Mouse (Mus musculus): ENCODE results near the gene Slc45a1. TPM values are rescaled to one million over a fixed set of nuclear protein-coding genes. Genes with fewer than 3 reads are reported as not detected.

Gene Slc45a1
- polyA plus RNA-seq, 1 experiment from 2014 or later = not detected

- Histone ChIP-seq H3K9ac (no peak overlapping the region), H3K9me3 (ENCODE audit: low read depth, low read length) (no peaks in the 10 kb centered on the region), H3K27ac (ENCODE audit: low read depth) (no peak overlapping the region), H3K4me1 (ENCODE audit: insufficient read depth) (no peaks in the 10 kb centered on the region), H3K36me3 (ENCODE audit: insufficient read depth) (no peaks in the 10 kb centered on the region), H3K4me3 (ENCODE audit: low read depth, low read length) (no peak overlapping the region), H3K27me3 (ENCODE audit: insufficient read depth, low read length) (no peaks in the 10 kb centered on the region), H3K4me2 (no peak overlapping the region)
- no peak for DNase-seq
- no peak for TF ChIP-seq CTCF (IDR thresholded peaks at IDR 0.05; ENCODE audit: low read depth)
- ATAC-seq (ENCODE audit: insufficient read depth) = no peak
- 75% methylated on average over 10 of the region's 10 CpGs for WGBS
Observed at GRCm38 (mm10) chr4:150635568-150635967, 16.4 kb downstream of the Slc45a1 start.

GRCm38 (mm10) chr4:150629266-150629665 is 22.7 kb downstream of the Slc45a1 start:
- H3K4me3 ChIP-seq (ENCODE audit: low read depth, low read length) = no peak overlapping the region
- H3K4me1 ChIP-seq (ENCODE audit: insufficient read depth) = 0 out of 2 replicates have a peak, but pooled peaks cover 4% of the 10 kb centered on the region
- H3K9me3 ChIP-seq (ENCODE audit: low read depth, low read length) = no peaks in the 10 kb centered on the region
- TF ChIP-seq CTCF (IDR thresholded peaks at IDR 0.05; ENCODE audit: low read depth) = no peak
- DNase-seq = peak; percentile 74
- H3K36me3 ChIP-seq (ENCODE audit: insufficient read depth) = no peaks in the 10 kb centered on the region
- no peaks in the 10 kb centered on the region for H3K27me3 ChIP-seq (ENCODE audit: insufficient read depth, low read length)
- H3K27ac ChIP-seq (ENCODE audit: low read depth) = no peak overlapping the region
- ATAC-seq (ENCODE audit: insufficient read depth) = no peak
- 42% methylated on average over 11 of the region's 11 CpGs for WGBS
- H3K4me2 ChIP-seq = no peak overlapping the region
- no peak overlapping the region for H3K9ac ChIP-seq

DNA sequence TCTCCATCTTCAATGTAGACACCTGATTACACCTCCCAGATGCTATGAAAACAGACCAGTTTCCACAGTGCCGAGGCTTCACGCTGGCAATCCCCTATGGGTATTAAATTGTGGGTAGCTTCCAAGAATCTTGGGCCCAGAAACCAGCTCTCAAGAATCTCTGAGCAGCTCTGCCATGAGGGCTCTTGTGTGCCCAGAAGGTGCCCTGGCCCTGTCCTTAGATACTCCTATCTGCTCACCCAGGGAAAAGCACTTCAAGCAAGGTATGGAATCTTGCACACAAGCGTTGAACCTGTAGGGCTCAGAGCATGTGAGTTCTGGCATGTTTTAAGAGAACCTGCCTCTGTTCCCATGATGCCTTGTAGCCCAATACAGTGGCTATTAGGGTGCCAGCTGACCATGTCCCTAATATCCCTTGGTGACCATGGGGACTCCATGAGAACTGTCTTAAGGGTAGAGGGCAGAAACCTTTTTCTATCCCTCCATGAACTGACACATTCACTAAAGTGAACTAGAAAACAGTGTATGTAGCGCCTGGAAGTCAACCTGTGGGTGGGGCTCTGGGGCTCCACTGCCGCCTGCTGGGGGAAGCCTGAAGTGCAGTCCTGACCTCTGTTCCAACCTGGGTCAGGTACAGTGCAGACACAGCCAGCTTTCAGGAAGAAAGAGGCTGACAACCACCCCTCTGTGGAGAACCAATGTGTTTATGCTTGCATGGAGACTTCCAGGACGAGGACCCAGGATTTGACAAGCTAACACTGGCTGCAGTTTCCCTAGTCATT is 25.8 kb downstream of the Slc45a1 start:
- no peaks in the 10 kb centered on the region for H3K9me3 ChIP-seq (ENCODE audit: low read depth, low read length)
- 46% methylated on average over 6 of the region's 6 CpGs for WGBS
- H3K36me3 ChIP-seq (ENCODE audit: insufficient read depth) = peaks cover 17% of the 10 kb centered on the region
- ATAC-seq (ENCODE audit: insufficient read depth) (no peak), DNase-seq (peak; percentile 60)
- no peak overlapping the region for H3K27ac ChIP-seq (ENCODE audit: low read depth)
- H3K9ac ChIP-seq = no peak overlapping the region
- TF ChIP-seq CTCF (IDR thresholded peaks at IDR 0.05; ENCODE audit: low read depth) = peak; percentile 90
- no peak overlapping the region for H3K4me3 ChIP-seq (ENCODE audit: low read depth, low read length)
- H3K4me2 ChIP-seq = no peak overlapping the region
- H3K27me3 ChIP-seq (ENCODE audit: insufficient read depth, low read length) = no peaks in the 10 kb centered on the region
- 0 out of 2 replicates have a peak, but pooled peaks cover 4% of the 10 kb centered on the region for H3K4me1 ChIP-seq (ENCODE audit: insufficient read depth)

GRCm38 (mm10) chr4:150625425-150625824 is 26.5 kb downstream of the Slc45a1 start:
- WGBS = 43% methylated on average over 1 of the region's 1 CpGs
- TF ChIP-seq CTCF (IDR thresholded peaks at IDR 0.05; ENCODE audit: low read depth) = peak; percentile 92
- DNase-seq (peak; percentile 89), ATAC-seq (ENCODE audit: insufficient read depth) (peak; percentile 64; the same call in 1 of the 2 replicates)
- H3K36me3 ChIP-seq (ENCODE audit: insufficient read depth) = peaks cover 24% of the 10 kb centered on the region
- 0 out of 2 replicates have a peak, but pooled peaks cover 4% of the 10 kb centered on the region for H3K4me1 ChIP-seq (ENCODE audit: insufficient read depth)
- H3K4me2 ChIP-seq = no peak overlapping the region
- no peaks in the 10 kb centered on the region for H3K9me3 ChIP-seq (ENCODE audit: low read depth, low read length)
- H3K9ac ChIP-seq = no peak overlapping the region
- H3K27ac ChIP-seq (ENCODE audit: low read depth) = no peak overlapping the region
- no peaks in the 10 kb centered on the region for H3K27me3 ChIP-seq (ENCODE audit: insufficient read depth, low read length)
- H3K4me3 ChIP-seq (ENCODE audit: low read depth, low read length) = no peak overlapping the region

DNA sequence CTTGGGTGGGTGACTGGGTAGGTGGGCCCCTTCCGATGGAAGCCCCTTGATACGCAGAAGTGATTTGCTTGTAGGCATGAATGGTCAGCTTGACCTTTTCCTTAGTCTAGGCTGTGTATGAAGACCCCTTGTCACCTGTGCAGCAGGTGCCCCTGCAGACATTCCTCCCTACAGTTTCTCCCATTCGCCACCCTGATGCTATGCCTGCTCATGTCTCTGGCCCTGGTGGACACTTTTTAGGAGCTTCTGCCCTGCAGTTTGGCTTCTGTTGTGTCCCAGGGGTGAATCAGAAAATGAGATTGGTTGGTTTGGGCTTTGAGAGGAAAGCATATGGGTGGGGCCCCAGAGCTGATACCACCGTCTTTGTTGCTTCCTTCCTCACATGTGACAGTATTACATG is 27.0 kb downstream of the Slc45a1 start:
- Histone ChIP-seq H3K9me3 (ENCODE audit: low read depth, low read length) (no peaks in the 10 kb centered on the region), H3K4me1 (ENCODE audit: insufficient read depth) (0 out of 2 replicates have a peak, but pooled peaks cover 4% of the 10 kb centered on the region), H3K27ac (ENCODE audit: low read depth) (no peak overlapping the region), H3K27me3 (ENCODE audit: insufficient read depth, low read length) (no peaks in the 10 kb centered on the region), H3K4me2 (no peak overlapping the region), H3K4me3 (ENCODE audit: low read depth, low read length) (no peak overlapping the region), H3K36me3 (ENCODE audit: insufficient read depth) (peaks cover 29% of the 10 kb centered on the region), H3K9ac (no peak overlapping the region)
- DNase-seq = no peak
- no peak for TF ChIP-seq CTCF (IDR thresholded peaks at IDR 0.05; ENCODE audit: low read depth)
- ATAC-seq (ENCODE audit: insufficient read depth) = no peak
- 72% methylated on average over 4 of the region's 4 CpGs for WGBS

- WGBS = 65% methylated on average over 11 of the region's 11 CpGs
Observed at GRCm38 (mm10) chr4:150624214-150624823, 27.7 kb downstream of the Slc45a1 start.

GRCm38 (mm10) chr4:150622641-150623040 is 29.3 kb downstream of the Slc45a1 start:
- Histone ChIP-seq H3K36me3 (ENCODE audit: insufficient read depth) (peaks cover 51% of the 10 kb centered on the region), H3K27ac (ENCODE audit: low read depth) (0 out of 2 replicates have a peak overlapping the region, but pooled peaks have one; percentile 18), H3K9me3 (ENCODE audit: low read depth, low read length) (no peaks in the 10 kb centered on the region), H3K4me1 (ENCODE audit: insufficient read depth) (no peaks in the 10 kb centered on the region), H3K4me2 (no peak overlapping the region), H3K4me3 (ENCODE audit: low read depth, low read length) (no peak overlapping the region), H3K9ac (no peak overlapping the region), H3K27me3 (ENCODE audit: insufficient read depth, low read length) (no peaks in the 10 kb centered on the region)
- DNase-seq (no peak), ATAC-seq (ENCODE audit: insufficient read depth) (no peak)
- WGBS = 91% methylated on average over 13 of the region's 13 CpGs
- TF ChIP-seq CTCF (IDR thresholded peaks at IDR 0.05; ENCODE audit: low read depth) = no peak

More at GRCm38 (mm10) chr4:150624214-150624823, 27.7 kb downstream of the Slc45a1 start:
- no peak overlapping the region for H3K27ac ChIP-seq (ENCODE audit: low read depth)
- no peaks in the 10 kb centered on the region for H3K9me3 ChIP-seq (ENCODE audit: low read depth, low read length)
- 0 out of 2 replicates have a peak, but pooled peaks cover 4% of the 10 kb centered on the region for H3K4me1 ChIP-seq (ENCODE audit: insufficient read depth)
- DNase-seq (no peak), ATAC-seq (ENCODE audit: insufficient read depth) (no peak)
- no peak overlapping the region for H3K4me3 ChIP-seq (ENCODE audit: low read depth, low read length)
- peaks cover 34% of the 10 kb centered on the region for H3K36me3 ChIP-seq (ENCODE audit: insufficient read depth)
- TF ChIP-seq CTCF (IDR thresholded peaks at IDR 0.05; ENCODE audit: low read depth) = no peak
- H3K4me2 ChIP-seq = no peak overlapping the region
- no peak overlapping the region for H3K9ac ChIP-seq
- H3K27me3 ChIP-seq (ENCODE audit: insufficient read depth, low read length) = no peaks in the 10 kb centered on the region

Measured in lung, embryonic 14.5 days (tissue).